Mouse (Mus musculus) embryonic fibroblast, embryonic 13.5 days (primary cell): ENCODE measurements around the gene Zkscan17.
"Not testable (repeated sequence)": the region's sequence is repeated elsewhere in the genome, so short reads cannot be mapped to it uniquely, and the experiment has no call there.

Source experiments
- CTCF ChIP-seq: IDR thresholded peaks from 2 replicates; pipeline ENCODE4 v1.5.1; 2011; ENCODE audit warnings: mild to moderate bottlenecking, control low read depth, low read length, moderate library complexity, borderline replicate concordance; ENCODE audit not compliant: insufficient read depth
- POLR2A ChIP-seq: IDR thresholded peaks from 2 replicates; pipeline ENCODE4 v1.6.1; 2011; ENCODE audit warnings: low read depth, mild to moderate bottlenecking, control low read depth, low read length, moderate library complexity

DNA sequence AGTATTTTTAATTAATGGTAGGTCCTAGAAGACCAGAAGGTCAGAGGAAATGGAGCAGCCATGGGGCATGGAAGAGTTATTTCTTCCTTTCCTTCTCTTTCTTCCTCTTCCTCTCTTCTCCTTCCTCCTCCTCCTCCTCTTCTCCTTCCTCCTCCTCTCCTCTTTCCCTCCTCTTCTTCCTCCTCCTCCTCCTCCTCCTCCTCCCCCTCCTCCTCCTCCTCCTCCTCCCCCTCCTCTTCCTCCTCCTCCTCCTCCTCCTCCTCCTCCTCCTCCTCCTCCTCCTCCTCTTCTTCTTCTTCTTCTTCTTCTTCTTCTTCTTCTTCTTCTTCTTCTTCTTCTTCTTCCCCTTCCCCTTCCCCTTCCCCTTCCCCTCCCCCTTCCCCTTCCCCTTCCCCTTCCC is 49.6 kb upstream of the Zkscan17 start, which contains the start of gene Olfr222:
- not testable (repeated sequence) for TF ChIP-seq POLR2A, CTCF
